Mouse (Mus musculus) heart, postnatal 14 days (tissue): ENCODE results near the gene Adcyap1r1. TPM values are rescaled to one million over a fixed set of nuclear protein-coding genes. Genes with fewer than 3 reads are reported as not detected.

Experiments
- DNase-seq, 2 experiments: peaks; one replicate each; pipeline ENCODE4 v3.0.0; 2021 to 2022
- intact Hi-C: fragments of 180-260 bp; cut with DNase I; formaldehyde crosslinking; loops from one replicate; pipeline ENCODE4 v1.15.1; 2025
- long read RNA-seq, 2 experiments: library from polyadenylated mRNA; stranded (forward); transcript quantifications; one replicate each; pipeline ENCODE4 v2.0.0; 2021
- total RNA-seq, 2 experiments: library from RNA; stranded (reverse); gene quantifications; 2 replicates each; pipeline ENCODE4 v1.2.3; 2021

Adcyap1r1 gene
- total RNA-seq = 1 to 10 TPM; 5.5 to 6.2 TPM
- long read RNA-seq, experiment 1, partial matches to known transcripts = 0 of 1 reads
- long read RNA-seq, experiment 1, other reads (novel, unspliced or antisense) = 1 of 1 reads
- long read RNA-seq, experiment 2, partial matches to known transcripts = 4 of 6 reads
- long read RNA-seq, experiment 2, other reads (novel, unspliced or antisense) = 1 of 6 reads

GRCm38 (mm10) chr6:55451771-55452371 is at the start of gene Adcyap1r1:
Gene Adcyap1r1 (plus strand): TSS chr6:55451978.
- intact Hi-C loops = no loop called here
- peak; percentile 46 to 47 for DNase-seq

- intact Hi-C loops = loop anchor here (5.0 kb wide), 1 partner anchor 35 kb away; no protein-coding TSS in a partner anchor
- DNase-seq = peak; percentile 25
Observed at GRCm38 (mm10) chr6:55402041-55402776, 49.6 kb upstream of the Adcyap1r1 start.

GRCm38 (mm10) chr6:55403411-55404309 is 48.1 kb upstream of the Adcyap1r1 start:
- no peak for DNase-seq
- intact Hi-C loops = loop anchor here (5.0 kb wide), 1 partner anchor 34 kb away; no protein-coding TSS in a partner anchor

- intact Hi-C loops = loop anchor here (5.0 kb wide), 1 partner anchor 33 kb away; no protein-coding TSS in a partner anchor
- peak in 1 of 2 experiments; percentile 25 for DNase-seq
Observed at GRCm38 (mm10) chr6:55404421-55404990, 47.3 kb upstream of the Adcyap1r1 start.

- intact Hi-C loops = no loop called here
- DNase-seq = no peak
Observed at GRCm38 (mm10) chr6:55407345-55407744, 44.4 kb upstream of the Adcyap1r1 start.

- DNase-seq = no peak
- intact Hi-C loops = no loop called here
Observed at GRCm38 (mm10) chr6:55410119-55410775, 41.5 kb upstream of the Adcyap1r1 start.

- no peak for DNase-seq
- intact Hi-C loops = no loop called here
Observed at GRCm38 (mm10) chr6:55410977-55411376, 40.8 kb upstream of the Adcyap1r1 start.

- intact Hi-C loops = no loop called here
- no peak for DNase-seq
Observed at GRCm38 (mm10) chr6:55416202-55416601, 35.6 kb upstream of the Adcyap1r1 start.

GRCm38 (mm10) chr6:55418746-55419410 is 32.9 kb upstream of the Adcyap1r1 start:
- DNase-seq = no peak
- intact Hi-C loops = no loop called here

- DNase-seq = no peak
Observed at GRCm38 (mm10) chr6:55420411-55420810, 31.4 kb upstream of the Adcyap1r1 start.

GRCm38 (mm10) chr6:55420869-55421361 is 30.9 kb upstream of the Adcyap1r1 start:
- DNase-seq = no peak
- intact Hi-C loops = no loop called here

More at GRCm38 (mm10) chr6:55420411-55420810, 31.4 kb upstream of the Adcyap1r1 start:
- intact Hi-C loops = no loop called here

GRCm38 (mm10) chr6:55432121-55432520 is 19.7 kb upstream of the Adcyap1r1 start:
- intact Hi-C loops = no loop called here

GRCm38 (mm10) chr6:55434360-55434759 is 17.4 kb upstream of the Adcyap1r1 start:
- intact Hi-C loops = no loop called here
- peak; percentile 59 to 65 for DNase-seq

More at GRCm38 (mm10) chr6:55432121-55432520, 19.7 kb upstream of the Adcyap1r1 start:
- no peak for DNase-seq

- intact Hi-C loops = loop anchor here (5.0 kb wide), 1 partner anchor 33 kb away; no protein-coding TSS in a partner anchor
- DNase-seq = no peak
Observed at GRCm38 (mm10) chr6:55435266-55436159, 16.3 kb upstream of the Adcyap1r1 start.

- intact Hi-C loops = loop anchor here (5.0 kb wide), 1 partner anchor 36 kb away; no protein-coding TSS in a partner anchor
- DNase-seq = no peak
Observed at GRCm38 (mm10) chr6:55437919-55438318, 13.9 kb upstream of the Adcyap1r1 start.

GRCm38 (mm10) chr6:55438837-55439236 is 12.9 kb upstream of the Adcyap1r1 start:
- DNase-seq = no peak
- intact Hi-C loops = loop anchor here (5.0 kb wide), 1 partner anchor 37 kb away; no protein-coding TSS in a partner anchor

- peak in 1 of 2 experiments; percentile 43 for DNase-seq
Observed at GRCm38 (mm10) chr6:55443927-55444688, 7.7 kb upstream of the Adcyap1r1 start.

More at GRCm38 (mm10) chr6:55443927-55444688, 7.7 kb upstream of the Adcyap1r1 start:
- intact Hi-C loops = no loop called here
